In genomic region chr5:135367841-135368240, GRCm38 (mm10) we compare ENCODE assay signal across 15 mouse cellular contexts. TPM values are rescaled to one million over a fixed set of nuclear protein-coding genes. Genes with fewer than 3 reads are reported as not detected.
DNase-seq lines count a peak whose midpoint lies in the region; TF ChIP-seq lines count a peak whose summit lies in the region.
"Had no signal": no experiment of that assay in that cellular context is flagged by ENCODE, and none has a peak within 500 bp of the region (broad histone marks: within the 10 kb centered on the region; RNA-seq: fewer than 3 reads in every experiment).

No protein-coding gene starts in this region.

- H3K4me1 ChIP-seq in bone marrow macrophage, adult 2 months (ENCODE audit: control insufficient read depth, insufficient read depth, low read length), result peaks cover 4% of the 10 kb centered on the region; the same call in 1 of the 2 replicates

- DNase-seq in gastrocnemius, adult 2 months, result no peak
- DNase-seq in gastrocnemius, postnatal 10 days, result no peak
- DNase-seq in layer of hippocampus, adult 9-10 months (ENCODE audit: low spot score), result peak; percentile 33
- no peak for DNase-seq in layer of hippocampus, adult 11-12 months (ENCODE audit: low spot score)
- DNase-seq in CD4-positive helper T cell, adult 2 months (ENCODE audit: low read depth, low spot score), result peak; percentile 40
- no peak for DNase-seq in frontal cortex, postnatal 10 days (ENCODE audit: low spot score in 2 of 2)
- DNase-seq: adrenal gland, postnatal 25 days; cerebellum, adult 11-12 months; left cerebral cortex, postnatal 4 days had no signal

- no peak for TF ChIP-seq POLR2A in bone marrow macrophage, adult 2 months (IDR thresholded peaks at IDR 0.05; ENCODE audit: borderline replicate concordance, low read depth, low read length)

- peak; percentile 80 for TF ChIP-seq CTCF in gastrocnemius, adult 2 months (IDR thresholded peaks at IDR 0.05)
- peak; percentile 16 for TF ChIP-seq CTCF in bone marrow macrophage, adult 2 months (IDR thresholded peaks at IDR 0.05; ENCODE audit: low read depth, low read length)

- H3K4me3 ChIP-seq in gastrocnemius, adult 2 months, result no peak overlapping the region
- no peak overlapping the region for H3K4me3 ChIP-seq in bone marrow macrophage, adult 2 months (ENCODE audit: insufficient read depth, low read length)

- intact Hi-C loops in gastrocnemius, adult 2 months (cut with DNase I), result loop anchor here (10.0 kb wide), 1 partner anchor 133 kb away; no protein-coding TSS in a partner anchor

- H3K27ac ChIP-seq in gastrocnemius, adult 2 months, result no peak overlapping the region
- no peak overlapping the region for H3K27ac ChIP-seq in bone marrow macrophage, adult 2 months (ENCODE audit: insufficient read depth, low read depth, low read length)

RNA-seq across cellular contexts. Expression of gene Nsun5, which starts 1.9 kb away (rescaled TPM):
- total RNA-seq in gastrocnemius, adult 2 months (2021), result 1 to 10 TPM; 7.8 to 9.2 TPM
- 10 to 100 TPM in 1 of 2 experiments, 1 to 10 TPM in 1; 9.6 to 12.1 TPM for total RNA-seq in gastrocnemius, postnatal 10 days (2021)
- polyA plus RNA-seq in bone marrow macrophage, adult 2 months (2012; ENCODE audit: insufficient read depth, insufficient read length, missing spikeins), result 8.0 and 11.4 TPM in 2 replicates

RNA-seq across cellular contexts. Expression of gene Trim50, which starts 14.7 kb away (rescaled TPM):
- not detected for total RNA-seq in gastrocnemius, adult 2 months (2021)
- not detected for total RNA-seq in gastrocnemius, postnatal 10 days (2021)
- polyA plus RNA-seq in bone marrow macrophage, adult 2 months (2012; ENCODE audit: insufficient read depth, insufficient read length, missing spikeins), result not detected in 2 replicates
- total RNA-seq: adrenal gland, postnatal 25 days; gastrocnemius, adult 8-10 months; left cerebral cortex, postnatal 4 days had no signal
- polyA plus RNA-seq: heart, embryonic 16.5 days; large intestine, adult 2 months; myocyte; urinary bladder, adult 2 months had no signal

RNA-seq across cellular contexts. Expression of gene Fkbp6, which starts 18.0 kb away (rescaled TPM):
- total RNA-seq in gastrocnemius, adult 2 months (2021), result not detected
- total RNA-seq in gastrocnemius, postnatal 10 days (2021), result not detected
- polyA plus RNA-seq in bone marrow macrophage, adult 2 months (2012; ENCODE audit: insufficient read depth, insufficient read length, missing spikeins), result not detected in 2 replicates
- total RNA-seq: gastrocnemius, adult 8-10 months had no signal
- polyA plus RNA-seq: heart, embryonic 16.5 days; large intestine, adult 2 months; myocyte; urinary bladder, adult 2 months had no signal

RNA-seq across cellular contexts. Expression of gene Pom121, which starts 26.5 kb away (rescaled TPM):
- 10 to 100 TPM; 11.0 to 12.3 TPM for total RNA-seq in gastrocnemius, adult 2 months (2021)
- 10 to 100 TPM; 11.5 to 14.9 TPM for total RNA-seq in gastrocnemius, postnatal 10 days (2021)
- polyA plus RNA-seq in bone marrow macrophage, adult 2 months (2012; ENCODE audit: insufficient read depth, insufficient read length, missing spikeins), result 15.0 and 17.5 TPM in 2 replicates

Comparison
In these comparisons a context has a peak if more than half of its experiments do, and no peak if none do; other contexts are left out.
1. DNase-seq: peak in layer of hippocampus, adult 9-10 months (single experiment) and CD4-positive helper T cell, adult 2 months (single experiment); none in gastrocnemius, adult 2 months (single experiment), gastrocnemius, postnatal 10 days (single experiment), layer of hippocampus, adult 11-12 months (single experiment) and frontal cortex, postnatal 10 days (0 of 2).